Mouse (Mus musculus): Measurements from ENCODE around the gene Ulk2.
"Not testable (repeated sequence)": the region's sequence is repeated elsewhere in the genome, so short reads cannot be mapped to it uniquely, and the experiment has no call there.

The Ulk2 gene

GRCm38 (mm10) chr11:61854988-61855411, at the start of gene Ulk2:
Gene Ulk2, minus strand, starts transcription at chr11:61855073.
- peak; percentile 92 for DNase-seq

GRCm38 (mm10) chr11:61882183-61882582, 27.3 kb upstream of the Ulk2 start:
- DNase-seq = peak; percentile 3

- DNase-seq = no peak
Observed at GRCm38 (mm10) chr11:61879921-61880320, 25.0 kb upstream of the Ulk2 start.

GRCm38 (mm10) chr11:61871881-61872280, 17.0 kb upstream of the Ulk2 start:
- no peak for DNase-seq

GRCm38 (mm10) chr11:61866856-61867255, 12.0 kb upstream of the Ulk2 start:
- no peak for DNase-seq

- DNase-seq = no peak
Observed at GRCm38 (mm10) chr11:61861781-61862547, 7.1 kb upstream of the Ulk2 start.

- no peak for DNase-seq
Observed at GRCm38 (mm10) chr11:61859316-61859715, 4.4 kb upstream of the Ulk2 start.

GRCm38 (mm10) chr11:61855539-61855938, 666 bp upstream of the Ulk2 start:
- DNase-seq = no peak

GRCm38 (mm10) chr11:61854211-61854987, 474 bp downstream of the Ulk2 start:
- peak; percentile 86 for DNase-seq

- DNase-seq = no peak
Observed at GRCm38 (mm10) chr11:61853659-61854058, 1.2 kb downstream of the Ulk2 start.

- DNase-seq = no peak
Observed at GRCm38 (mm10) chr11:61852916-61853315, 2.0 kb downstream of the Ulk2 start.

GRCm38 (mm10) chr11:61851195-61851594, 3.7 kb downstream of the Ulk2 start:
- no peak for DNase-seq

GRCm38 (mm10) chr11:61840663-61841062, 14.2 kb downstream of the Ulk2 start:
- not testable (repeated sequence) for DNase-seq

- no peak for DNase-seq
Observed at GRCm38 (mm10) chr11:61839940-61840339, 14.9 kb downstream of the Ulk2 start.

- no peak for DNase-seq
Observed at GRCm38 (mm10) chr11:61839182-61839581, 15.7 kb downstream of the Ulk2 start.

GRCm38 (mm10) chr11:61809793-61810192, 45.1 kb downstream of the Ulk2 start:
- no peak for DNase-seq

- DNase-seq = no peak
Observed at GRCm38 (mm10) chr11:61808551-61809117, 46.2 kb downstream of the Ulk2 start.

GRCm38 (mm10) chr11:61793441-61793840, 61.4 kb downstream of the Ulk2 start:
- DNase-seq = no peak

- DNase-seq = no peak
Observed at GRCm38 (mm10) chr11:61788550-61788949, 66.3 kb downstream of the Ulk2 start.

GRCm38 (mm10) chr11:61782526-61782925, 72.3 kb downstream of the Ulk2 start:
- not testable (repeated sequence) for DNase-seq

GRCm38 (mm10) chr11:61774551-61775149, 80.2 kb downstream of the Ulk2 start:
- DNase-seq = no peak

GRCm38 (mm10) chr11:61761584-61762407, 93.1 kb downstream of the Ulk2 start, which contains the start of gene Prpsap2:
Gene Prpsap2, minus strand, starts transcription at chr11:61762088.
- DNase-seq = peak; percentile 100

Measured in kidney, adult 18-20 months (tissue).